Mouse (Mus musculus): ENCODE measurements around the gene Exoc6b.

Gene Exoc6b

GRCm38 (mm10) chr6:84585686-84586300, 483.5 kb downstream of the Exoc6b start:
- DNase-seq (ENCODE audit: low spot score in 2 of 2): no peak

- DNase-seq (ENCODE audit: low spot score in 2 of 2): peak in 1 of 2 experiments; percentile 6
Observed at GRCm38 (mm10) chr6:84584783-84585685, 484.3 kb downstream of the Exoc6b start.

GRCm38 (mm10) chr6:84583841-84584782, 485.2 kb downstream of the Exoc6b start:
- DNase-seq (ENCODE audit: low spot score in 2 of 2): peak in 1 of 2 experiments; percentile 5

- DNase-seq (ENCODE audit: low spot score in 2 of 2): no peak
Observed at GRCm38 (mm10) chr6:84583371-84583770, 485.9 kb downstream of the Exoc6b start.

- DNase-seq (ENCODE audit: low spot score in 2 of 2): no peak
Observed at GRCm38 (mm10) chr6:84582826-84583225, 486.5 kb downstream of the Exoc6b start.

DNA sequence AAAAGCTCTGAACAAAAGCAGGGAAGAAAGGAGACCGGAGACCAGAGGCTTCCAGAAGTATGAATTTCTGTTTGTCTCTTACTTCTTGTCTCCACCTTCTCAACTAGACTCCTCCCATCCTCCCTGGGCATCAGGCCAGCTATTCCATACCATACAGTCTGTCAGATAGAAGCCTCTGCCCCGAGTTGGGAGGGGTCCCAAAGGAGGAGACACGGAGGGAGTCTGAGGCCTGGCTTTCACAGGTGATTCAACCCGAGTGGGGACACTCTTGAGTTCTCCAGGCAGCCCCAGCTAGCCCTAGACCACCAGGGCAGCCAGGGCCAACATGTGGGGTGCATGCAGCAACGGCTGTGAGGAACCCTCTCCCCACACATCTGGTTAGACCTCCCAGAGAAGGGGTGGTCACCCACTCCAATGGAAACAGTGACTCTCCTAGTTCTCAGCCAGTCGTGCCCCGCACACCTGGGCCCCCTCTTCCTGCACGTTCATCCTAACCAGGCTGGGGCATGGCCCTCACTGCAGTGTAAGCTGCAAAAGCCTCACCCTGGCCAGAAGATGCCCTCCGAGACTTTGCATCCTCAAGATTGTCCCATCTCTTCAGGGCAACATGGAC, 487.4 kb downstream of the Exoc6b start:
- DNase-seq (ENCODE audit: low spot score in 2 of 2): no peak

- DNase-seq (ENCODE audit: low spot score in 2 of 2): no peak
Observed at GRCm38 (mm10) chr6:84580979-84581832, 488.1 kb downstream of the Exoc6b start.

DNA sequence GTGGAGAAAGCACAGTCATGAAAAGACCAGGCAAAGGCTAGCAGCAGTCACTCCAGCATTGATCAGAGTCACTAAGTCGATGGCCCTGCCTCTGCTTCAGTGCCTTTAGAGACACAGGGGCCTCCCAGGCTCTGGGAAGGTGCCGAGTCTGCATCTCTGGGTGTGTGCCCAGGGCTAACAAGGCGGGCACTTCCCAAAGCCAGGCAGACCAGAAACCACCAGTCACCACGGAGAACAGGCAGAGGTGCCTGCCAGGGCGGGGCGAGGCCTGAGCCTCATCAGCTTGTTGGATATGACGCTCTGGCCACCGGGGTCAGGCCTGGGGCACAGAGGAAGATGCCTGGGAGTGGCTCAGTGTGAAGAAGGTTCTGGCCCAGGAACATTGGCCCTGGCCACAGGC, 489.8 kb downstream of the Exoc6b start:
- DNase-seq (ENCODE audit: low spot score in 2 of 2): no peak

DNA sequence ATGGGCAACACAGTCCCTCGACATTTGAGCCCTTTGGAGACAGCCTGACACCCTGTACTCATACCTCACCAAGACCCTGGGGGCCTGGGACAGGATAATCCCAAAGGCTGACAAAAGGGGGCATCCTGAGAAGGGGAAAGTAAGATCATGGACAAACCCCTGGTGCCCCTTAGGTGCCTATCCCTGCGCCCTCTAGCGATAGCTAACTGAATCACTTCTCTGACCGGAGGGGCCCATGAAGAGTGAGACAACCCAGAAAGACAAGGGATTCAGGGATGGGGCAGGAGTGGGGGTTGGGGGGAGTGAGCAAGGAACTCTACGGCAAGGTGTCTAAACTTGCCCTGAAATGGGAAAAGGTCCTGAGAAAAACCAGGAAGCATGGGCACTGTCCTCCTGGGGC, 490.4 kb downstream of the Exoc6b start:
- no peak for DNase-seq (ENCODE audit: low spot score in 2 of 2)

DNA sequence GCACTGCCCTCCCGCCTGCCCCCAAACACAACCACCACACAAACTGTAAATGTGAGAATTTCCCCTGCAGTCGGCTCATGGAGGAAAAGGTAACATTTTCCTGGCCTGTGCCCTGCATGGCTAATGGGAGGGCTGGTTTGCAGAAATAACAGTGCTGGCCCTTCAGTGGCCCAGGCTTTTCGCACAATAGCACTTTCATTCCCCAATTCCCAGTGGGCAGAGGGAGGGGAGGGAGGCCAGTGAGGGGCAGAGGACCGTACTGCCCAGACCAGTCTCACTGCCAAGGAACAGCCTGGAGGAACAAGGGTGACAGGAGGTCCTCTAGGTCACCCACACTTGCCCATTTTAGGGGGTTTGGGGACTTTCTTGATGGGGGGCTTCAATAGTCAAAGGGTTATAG, 491.4 kb downstream of the Exoc6b start:
- DNase-seq (ENCODE audit: low spot score in 2 of 2): no peak

- no peak for DNase-seq (ENCODE audit: low spot score in 2 of 2)
Observed at GRCm38 (mm10) chr6:84573905-84574660, 495.2 kb downstream of the Exoc6b start.

- no peak for DNase-seq (ENCODE audit: low spot score in 2 of 2)
Observed at GRCm38 (mm10) chr6:84570039-84570438, 499.3 kb downstream of the Exoc6b start.

DNA sequence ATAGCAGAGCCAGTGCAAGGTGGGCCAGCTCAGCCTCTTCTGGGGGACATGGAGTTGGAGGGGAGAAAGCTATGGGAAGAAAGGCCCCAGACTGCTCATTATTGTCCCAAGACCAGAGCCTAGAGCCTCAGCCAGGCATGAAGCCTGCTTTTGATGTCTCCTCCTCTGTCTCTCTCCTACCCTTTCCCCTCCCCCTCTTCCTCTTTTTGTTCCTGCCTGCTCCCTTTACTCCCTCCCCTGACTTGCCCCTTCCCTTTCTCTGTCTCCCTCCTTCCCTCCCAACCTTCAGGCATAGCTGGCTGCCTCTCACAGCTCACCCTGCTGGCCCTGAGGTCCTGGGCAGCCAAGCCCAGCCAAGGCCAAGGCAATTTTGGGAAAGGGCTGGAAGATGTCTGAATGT, 499.7 kb downstream of the Exoc6b start:
- no peak for DNase-seq (ENCODE audit: low spot score in 2 of 2)

DNA sequence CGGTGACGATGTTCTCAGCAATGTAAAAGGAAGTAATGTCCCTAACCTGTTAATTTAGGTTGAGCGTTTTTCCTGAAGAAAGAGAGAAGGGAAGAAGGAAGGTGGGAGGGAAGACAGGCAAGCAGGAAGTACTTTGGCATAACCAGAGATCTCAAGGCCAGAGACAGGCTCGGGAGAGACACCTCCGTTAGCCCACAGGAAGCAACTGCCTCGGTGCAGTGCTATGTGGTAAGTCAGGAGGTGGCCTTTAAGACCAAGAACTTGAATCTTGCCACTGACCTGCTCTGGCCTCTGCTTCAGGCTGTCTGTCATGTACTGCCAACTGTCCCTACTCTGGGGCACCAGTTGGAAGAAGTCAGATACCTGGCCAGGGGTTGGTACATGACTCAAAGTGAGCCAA, 500.4 kb downstream of the Exoc6b start:
- DNase-seq (ENCODE audit: low spot score in 2 of 2): no peak

Data from spleen, postnatal 14 days (tissue).